Comparison of ENCODE assay signal across 27 mouse cellular contexts in genomic region chr10:80022806-80023205, GRCm38 (mm10). TPM values are rescaled to one million over a fixed set of nuclear protein-coding genes. Genes with fewer than 3 reads are reported as not detected.
DNase-seq lines count a peak whose midpoint lies in the region; ATAC-seq and TF ChIP-seq lines count a peak whose summit lies in the region.
"Had no signal": no experiment of that assay in that cellular context is flagged by ENCODE, and none has a peak within 500 bp of the region (broad histone marks: within the 10 kb centered on the region; RNA-seq: fewer than 3 reads in every experiment).

No protein-coding gene starts in this region.

- DNase-seq in CD4-positive, CD25-positive, alpha-beta regulatory T cell, adult 2 months (ENCODE audit: low read depth, low spot score): peak; percentile 42
- DNase-seq in thymus, adult 2 months: peak; percentile 37
- DNase-seq in thymus, postnatal 25 days: no peak
- no peak for DNase-seq in cerebellum, adult 11-12 months
- no peak for DNase-seq in cerebellum, postnatal 14 days
- DNase-seq: adrenal gland, postnatal 10 days; adrenal gland, postnatal 36 days; B cell, adult 2 months; cerebellum, adult 11 months; cerebellum, adult 8-10 months; cerebellum, postnatal 10 days; gastrocnemius, postnatal 36 days; heart, adult 2 months; heart, postnatal 14 days; heart, postnatal 4 days had no signal

- no peak for TF ChIP-seq POLR2A in thymus, adult 2 months (IDR thresholded peaks at IDR 0.05; ENCODE audit: control insufficient read depth, extremely low read depth, insufficient read depth, low read length, poor library complexity)
- TF ChIP-seq POLR2A in bone marrow macrophage, adult 2 months (IDR thresholded peaks at IDR 0.05; ENCODE audit: borderline replicate concordance, low read depth, low read length): no peak

- H3K79me2 ChIP-seq in macrophage (ENCODE audit: inconsistent target): peaks cover 100% of the 10 kb centered on the region

- no peaks in the 10 kb centered on the region for H3K27me3 ChIP-seq in thymus, adult 2 months (ENCODE audit: control insufficient read depth, insufficient read depth, low read length)
- H3K27me3 ChIP-seq: intestine, embryonic 15.5 days; Patski had no signal

- WGBS in thymus, adult 2 months: 62% methylated on average over 8 of the region's 8 CpGs
- 83% methylated on average over 8 of the region's 8 CpGs for WGBS in macrophage (ENCODE audit: missing documents)

- H3K4me3 ChIP-seq in thymus, adult 2 months (ENCODE audit: control insufficient read depth, insufficient read depth, low read length): no peak overlapping the region
- no peak overlapping the region for H3K4me3 ChIP-seq in bone marrow macrophage, adult 2 months (ENCODE audit: insufficient read depth, low read length)
- no peak overlapping the region for H3K4me3 ChIP-seq in macrophage (ENCODE audit: inconsistent target)
- H3K4me3 ChIP-seq: embryonic facial prominence, embryonic 13.5 days; erythroblast, embryonic 14.5 days; forebrain, embryonic 12.5 days; forebrain, embryonic 15.5 days; heart, adult 2 months; heart, embryonic 10.5 days; heart, embryonic 13.5 days; hindbrain, embryonic 15.5 days; intestine, embryonic 15.5 days had no signal

- no peak for ATAC-seq in CD4-positive, CD25-positive, alpha-beta regulatory T cell, adult 4 months
- ATAC-seq: forebrain, embryonic 15.5 days; intestine, embryonic 15.5 days; Patski had no signal

- peaks cover 65% of the 10 kb centered on the region for H3K4me1 ChIP-seq in thymus, adult 2 months (replicated peaks; ENCODE audit: control insufficient read depth, insufficient read depth, low read length)
- peaks cover 37% of the 10 kb centered on the region for H3K4me1 ChIP-seq in bone marrow macrophage, adult 2 months (ENCODE audit: control insufficient read depth, insufficient read depth, low read length)
- H3K4me1 ChIP-seq: forebrain, embryonic 15.5 days; hindbrain, embryonic 15.5 days had no signal

- H3K36me3 ChIP-seq in thymus, adult 2 months (ENCODE audit: control insufficient read depth, insufficient read depth, low read length): peaks cover 86% of the 10 kb centered on the region
- H3K36me3 ChIP-seq in macrophage (ENCODE audit: inconsistent target): peaks cover 81% of the 10 kb centered on the region
- H3K36me3 ChIP-seq: embryonic facial prominence, embryonic 13.5 days; forebrain, embryonic 12.5 days; forebrain, embryonic 15.5 days; hindbrain, embryonic 15.5 days; intestine, embryonic 15.5 days had no signal

- peak overlapping the region; percentile 88 for H3K27ac ChIP-seq in thymus, adult 2 months (ENCODE audit: control insufficient read depth, insufficient read depth, low read length)
- H3K27ac ChIP-seq in bone marrow macrophage, adult 2 months (ENCODE audit: insufficient read depth, low read depth, low read length): peak overlapping the region; percentile 7; the same call in 1 of the 2 replicates
- 0 out of 2 replicates have a peak overlapping the region, but pooled peaks have one; percentile 79 for H3K27ac ChIP-seq in macrophage
- H3K27ac ChIP-seq: embryonic facial prominence, embryonic 13.5 days; forebrain, embryonic 12.5 days; forebrain, embryonic 15.5 days; heart, embryonic 10.5 days; heart, embryonic 13.5 days; hindbrain, embryonic 15.5 days; intestine, embryonic 15.5 days had no signal

- TF ChIP-seq CTCF in thymus, adult 2 months (IDR thresholded peaks at IDR 0.05; ENCODE audit: borderline replicate concordance, control insufficient read depth, extremely low read depth, insufficient read depth, low read length, poor library complexity): no peak
- no peak for TF ChIP-seq CTCF in bone marrow macrophage, adult 2 months (IDR thresholded peaks at IDR 0.05; ENCODE audit: low read depth, low read length)

RNA-seq across cellular contexts. Expression of gene Arhgap45, which starts 6.4 kb away (rescaled TPM):
- polyA plus RNA-seq in CD4-positive, CD25-positive, alpha-beta regulatory T cell, adult 4 months (2017; shearing (Covaris generic)): 100 to 1,000 TPM; 233 to 369 TPM
- polyA plus RNA-seq in thymus, adult 2 months (2012; rRNA removed): 1,362 and 1,504 TPM in 2 replicates
- polyA plus RNA-seq in bone marrow macrophage, adult 2 months (2012; ENCODE audit: insufficient read depth, insufficient read length, missing spikeins): 218 TPM in 2 replicates
- 100 to 1,000 TPM in 23 of 26 experiments, 10 to 100 TPM in 3; 60.1 to 650 (median 256) TPM for total RNA-seq in macrophage (2018; cell fraction: chromatin; rRNA removed)
- total RNA-seq in macrophage (2018; cell fraction: cytosol; rRNA removed): 100 to 1,000 TPM in 7 of 26 experiments, 10 to 100 TPM in 19; 38.3 to 135 (median 73.0) TPM
- 100 to 1,000 TPM in 19 of 26 experiments, 10 to 100 TPM in 7; 53.9 to 429 (median 152) TPM for total RNA-seq in macrophage (2018; cell fraction: nucleus; rRNA removed)
- polyA plus RNA-seq in macrophage (2018): 56.2 to 124 TPM (median 74.2 TPM) in 3 replicates

RNA-seq across cellular contexts. Expression of gene Polr2e, which starts 16.8 kb away (rescaled TPM):
- 100 to 1,000 TPM; 194 to 220 TPM for polyA plus RNA-seq in CD4-positive, CD25-positive, alpha-beta regulatory T cell, adult 4 months (2017; shearing (Covaris generic))
- polyA plus RNA-seq in thymus, adult 2 months (2012; rRNA removed): 211 and 226 TPM in 2 replicates
- 53.0 and 55.5 TPM in 2 replicates for polyA plus RNA-seq in bone marrow macrophage, adult 2 months (2012; ENCODE audit: insufficient read depth, insufficient read length, missing spikeins)
- 10 to 100 TPM in 15 of 26 experiments, 1 to 10 TPM in 11; 2.7 to 32.6 (median 15.8) TPM for total RNA-seq in macrophage (2018; cell fraction: chromatin; rRNA removed)
- 10 to 100 TPM; 24.1 to 50.6 (median 34.6) TPM for total RNA-seq in macrophage (2018; cell fraction: cytosol; rRNA removed)
- 10 to 100 TPM in 17 of 26 experiments, 1 to 10 TPM in 9; 5.7 to 31.9 (median 11.6) TPM for total RNA-seq in macrophage (2018; cell fraction: nucleus; rRNA removed)
- 51.6 to 65.8 TPM (median 54.3 TPM) in 3 replicates for polyA plus RNA-seq in macrophage (2018)

RNA-seq across cellular contexts. Expression of gene Gpx4, which starts 24.2 kb away (rescaled TPM):
- polyA plus RNA-seq in CD4-positive, CD25-positive, alpha-beta regulatory T cell, adult 4 months (2017; shearing (Covaris generic)): 100 to 1,000 TPM; 450 to 480 TPM
- polyA plus RNA-seq in thymus, adult 2 months (2012; rRNA removed): 517 and 598 TPM in 2 replicates
- 311 and 322 TPM in 2 replicates for polyA plus RNA-seq in bone marrow macrophage, adult 2 months (2012; ENCODE audit: insufficient read depth, insufficient read length, missing spikeins)
- 100 to 1,000 TPM in 8 of 26 experiments, 10 to 100 TPM in 18; 25.2 to 137 (median 85.2) TPM for total RNA-seq in macrophage (2018; cell fraction: chromatin; rRNA removed)
- total RNA-seq in macrophage (2018; cell fraction: cytosol; rRNA removed): 100 to 1,000 TPM; 389 to 647 (median 497) TPM
- 100 to 1,000 TPM in 20 of 26 experiments, 10 to 100 TPM in 6; 53.9 to 194 (median 123) TPM for total RNA-seq in macrophage (2018; cell fraction: nucleus; rRNA removed)
- polyA plus RNA-seq in macrophage (2018): 427 to 512 TPM (median 481 TPM) in 3 replicates

RNA-seq across cellular contexts. Expression of gene Abca7, which starts 26.5 kb away (rescaled TPM):
- 10 to 100 TPM; 11.4 to 16.4 TPM for polyA plus RNA-seq in CD4-positive, CD25-positive, alpha-beta regulatory T cell, adult 4 months (2017; shearing (Covaris generic))
- 79.5 and 83.5 TPM in 2 replicates for polyA plus RNA-seq in thymus, adult 2 months (2012; rRNA removed)
- polyA plus RNA-seq in bone marrow macrophage, adult 2 months (2012; ENCODE audit: insufficient read depth, insufficient read length, missing spikeins): 24.6 and 27.5 TPM in 2 replicates
- 10 to 100 TPM; 13.8 to 55.3 (median 40.0) TPM for total RNA-seq in macrophage (2018; cell fraction: chromatin; rRNA removed)
- 1 to 10 TPM; 2.5 to 9.0 (median 5.6) TPM for total RNA-seq in macrophage (2018; cell fraction: cytosol; rRNA removed)
- 10 to 100 TPM in 25 of 26 experiments, 1 to 10 TPM in 1; 8.8 to 34.3 (median 23.0) TPM for total RNA-seq in macrophage (2018; cell fraction: nucleus; rRNA removed)
- 3.3 to 10.6 TPM (median 4.0 TPM) in 3 replicates for polyA plus RNA-seq in macrophage (2018)

RNA-seq across cellular contexts. Expression of gene Cnn2, which starts 34.4 kb away (rescaled TPM):
- polyA plus RNA-seq in CD4-positive, CD25-positive, alpha-beta regulatory T cell, adult 4 months (2017; shearing (Covaris generic)): 100 to 1,000 TPM; 904 to 969 TPM
- 239 and 245 TPM in 2 replicates for polyA plus RNA-seq in thymus, adult 2 months (2012; rRNA removed)
- 37.5 and 41.5 TPM in 2 replicates for polyA plus RNA-seq in bone marrow macrophage, adult 2 months (2012; ENCODE audit: insufficient read depth, insufficient read length, missing spikeins)
- 10 to 100 TPM in 1 of 26 experiments, 1 to 10 TPM in 15, under 1 TPM in 10; 0.44 to 23.6 (median 1.4) TPM for total RNA-seq in macrophage (2018; cell fraction: chromatin; rRNA removed)
- 1 to 10 TPM; 2.0 to 8.6 (median 4.4) TPM for total RNA-seq in macrophage (2018; cell fraction: cytosol; rRNA removed)
- 1 to 10 TPM in 24 of 26 experiments, under 1 TPM in 2; 0.29 to 5.9 (median 2.2) TPM for total RNA-seq in macrophage (2018; cell fraction: nucleus; rRNA removed)
- 4.0 to 9.8 TPM (median 4.7 TPM) in 3 replicates for polyA plus RNA-seq in macrophage (2018)

Comparison
In these comparisons a context has a peak if more than half of its experiments do, and no peak if none do; other contexts are left out.
1. DNase-seq: peak in CD4-positive, CD25-positive, alpha-beta regulatory T cell, adult 2 months (single experiment) and thymus, adult 2 months (single experiment); none in thymus, postnatal 25 days (single experiment), cerebellum, adult 11-12 months (single experiment) and cerebellum, postnatal 14 days (0 of 2).
2. H3K27ac ChIP-seq: peak in every context shown above with its lines; median percentile 88 in thymus, adult 2 months; 79 in macrophage; 7 in bone marrow macrophage, adult 2 months.